Mouse (Mus musculus) testis, adult 2 months (tissue): ENCODE measurements around the gene Cdk7. TPM values are rescaled to one million over a fixed set of nuclear protein-coding genes. Genes with fewer than 3 reads are reported as not detected.

Experiments
- H3K27ac ChIP-seq: fragments of 200-500 bp; 2 replicates; pipeline ENCODE4 v1.5.1; 2012; ENCODE audit warnings: low read depth, low read length; ENCODE audit not compliant: control insufficient read depth, insufficient read depth
- H3K27me3 ChIP-seq: fragments of 200-500 bp; 2 replicates; pipeline ENCODE4 v1.6.1; 2012; ENCODE audit warnings: mild to moderate bottlenecking, low read length, moderate library complexity; ENCODE audit not compliant: control insufficient read depth, insufficient read depth
- H3K36me3 ChIP-seq: fragments of 200-500 bp; 2 replicates; pipeline ENCODE4 v1.6.1; 2012; ENCODE audit warnings: mild to moderate bottlenecking, low read length; ENCODE audit not compliant: control insufficient read depth, insufficient read depth
- H3K4me1 ChIP-seq: fragments of 200-500 bp; 2 replicates; pipeline ENCODE4 v1.6.1; 2012; ENCODE audit warnings: low read length; ENCODE audit not compliant: control insufficient read depth, insufficient read depth
- H3K4me3 ChIP-seq: fragments of 200-500 bp; 2 replicates; pipeline ENCODE4 v1.5.1; 2012; ENCODE audit warnings: low read depth, mild to moderate bottlenecking, low read length, moderate library complexity, mixed read lengths; ENCODE audit not compliant: control insufficient read depth
- CTCF ChIP-seq: fragments of 200-500 bp; IDR thresholded peaks from 2 replicates; pipeline ENCODE4 v1.5.1; 2012; ENCODE audit warnings: low read depth, mild to moderate bottlenecking, inconsistent platforms, low read length, moderate library complexity; ENCODE audit not compliant: control insufficient read depth, insufficient read depth, insufficient replicate concordance
- POLR2A ChIP-seq: fragments of 200-500 bp; IDR thresholded peaks from 2 replicates; pipeline ENCODE4 v1.6.1; 2012; ENCODE audit warnings: low read depth, mild to moderate bottlenecking, inconsistent platforms, low read length, moderate library complexity; ENCODE audit not compliant: control insufficient read depth
- polyA plus RNA-seq: library from polyadenylated mRNA; depleted of rRNA; stranded (reverse); fragments of >200 nt; gene quantifications from 2 replicates; pipeline ENCODE4 v1.2.3, GENCODE M21; 2012

The Cdk7 gene
- polyA plus RNA-seq, 1 experiment = 11.8 TPM

DNA sequence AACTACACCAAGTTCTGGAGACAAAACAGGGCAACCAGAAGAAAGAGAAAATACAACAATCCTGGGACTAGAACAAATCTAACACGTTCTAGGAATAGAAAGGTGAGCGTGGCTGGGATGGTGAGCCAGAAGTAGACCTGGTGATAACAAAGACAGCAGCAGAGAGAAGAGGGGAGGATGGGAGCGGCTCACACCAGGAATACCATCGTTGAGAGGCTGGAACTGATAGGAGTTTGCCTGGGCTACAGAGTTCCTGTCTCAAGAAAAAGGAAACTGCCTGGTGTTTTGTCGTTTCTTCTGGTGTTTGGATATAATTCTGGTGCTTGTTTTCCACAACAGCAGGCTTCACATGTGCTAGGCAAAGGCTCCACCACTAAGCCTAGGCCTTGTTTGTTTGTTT lies 2.7 kb downstream of the Cdk7 start:
- H3K4me1 ChIP-seq = no peaks in the 10 kb centered on the region
- H3K4me3 ChIP-seq = no peak overlapping the region
- no peaks in the 10 kb centered on the region for H3K27me3 ChIP-seq
- H3K36me3 ChIP-seq = no peaks in the 10 kb centered on the region; the same call in 1 of the 2 replicates
- TF ChIP-seq CTCF (no peak), POLR2A (no peak)
- no peak overlapping the region for H3K27ac ChIP-seq

DNA sequence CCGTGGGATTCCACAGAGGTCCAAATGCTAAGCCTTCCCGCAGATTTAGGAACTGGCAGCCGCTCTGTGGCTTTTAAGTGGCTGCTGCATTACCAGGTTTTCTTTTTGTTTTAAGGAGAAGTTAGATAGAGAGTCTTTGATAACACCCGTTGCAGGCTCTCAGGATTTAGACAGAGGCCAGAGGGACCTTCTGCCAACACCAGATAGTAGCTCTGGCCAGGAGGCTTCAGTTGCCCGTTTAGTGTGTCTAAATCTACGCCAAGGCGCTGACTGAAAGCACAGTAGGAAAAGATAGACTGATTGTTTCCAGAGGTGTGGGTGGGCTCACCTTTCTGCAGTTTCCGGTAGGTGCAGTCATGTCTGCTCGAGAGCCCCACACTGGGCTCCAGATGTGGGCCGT lies 5.5 kb downstream of the Cdk7 start:
- TF ChIP-seq POLR2A (no peak), CTCF (no peak)
- Histone ChIP-seq H3K4me3 (no peak overlapping the region), H3K4me1 (no peaks in the 10 kb centered on the region), H3K27me3 (no peaks in the 10 kb centered on the region), H3K27ac (no peak overlapping the region), H3K36me3 (no peaks in the 10 kb centered on the region; the same call in 1 of the 2 replicates)

DNA sequence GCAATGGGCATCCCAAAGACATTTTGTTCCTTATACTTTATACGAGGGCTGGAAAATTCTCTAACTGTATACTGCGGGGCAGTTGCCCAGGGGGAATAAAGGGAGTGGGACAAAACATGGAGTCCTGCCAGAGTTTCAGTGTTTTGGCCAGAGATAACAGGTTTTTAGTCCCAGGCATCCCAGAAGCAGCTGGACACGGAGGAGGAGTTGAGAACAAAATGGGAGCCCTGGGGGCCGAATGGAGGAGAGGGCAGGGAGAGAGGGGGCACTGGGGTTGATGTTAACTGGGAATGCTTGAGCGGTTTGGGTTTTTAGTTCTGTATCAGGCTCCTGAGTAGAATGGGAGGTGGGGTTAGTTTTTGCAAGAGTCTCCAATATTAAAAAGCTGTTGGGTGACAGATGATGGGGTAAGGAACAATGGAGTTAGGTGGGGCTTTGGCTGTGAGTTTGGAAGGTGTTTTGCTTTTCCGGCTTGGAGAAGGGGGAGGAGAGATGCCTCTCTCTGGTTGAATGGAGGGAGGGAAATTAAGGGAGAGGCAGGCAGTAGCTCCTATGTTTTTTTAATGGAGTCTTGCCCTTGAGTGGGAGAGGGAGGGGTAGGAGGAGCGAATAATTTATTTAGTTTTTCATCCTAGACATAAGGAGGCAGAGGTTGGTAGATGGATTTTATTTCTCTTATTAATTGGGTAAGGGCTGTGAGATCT lies 6.5 kb downstream of the Cdk7 start:
- Histone ChIP-seq H3K4me3 (no peak overlapping the region), H3K4me1 (no peaks in the 10 kb centered on the region), H3K36me3 (no peaks in the 10 kb centered on the region; the same call in 1 of the 2 replicates), H3K27ac (0 out of 2 replicates have a peak overlapping the region, but pooled peaks have one; percentile 13), H3K27me3 (no peaks in the 10 kb centered on the region)
- TF ChIP-seq POLR2A (no peak), CTCF (no peak)

DNA sequence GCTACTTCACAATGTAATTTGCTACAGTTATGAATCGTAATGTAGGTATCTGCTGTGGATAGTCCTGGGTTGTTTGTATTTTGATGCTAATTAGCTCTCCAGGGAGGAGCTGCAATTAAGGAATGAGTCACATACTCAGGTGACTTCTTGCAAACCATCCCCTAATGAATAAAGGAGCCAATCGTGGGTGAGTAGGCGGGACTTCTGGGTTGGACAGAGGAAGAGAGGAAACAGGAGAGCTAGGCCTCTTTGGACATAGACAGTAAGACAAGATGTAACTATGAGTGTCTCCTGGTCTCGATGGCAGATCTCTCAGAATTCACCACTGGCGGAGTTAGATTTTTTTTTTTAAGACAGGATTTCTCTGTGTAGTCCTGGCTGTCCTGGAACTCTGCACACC lies 9.1 kb downstream of the Cdk7 start:
- Histone ChIP-seq H3K27ac (no peak overlapping the region), H3K36me3 (no peaks in the 10 kb centered on the region; the same call in 1 of the 2 replicates), H3K4me1 (no peaks in the 10 kb centered on the region), H3K4me3 (no peak overlapping the region), H3K27me3 (no peaks in the 10 kb centered on the region)
- TF ChIP-seq POLR2A = no peak
- no peak for TF ChIP-seq CTCF

DNA sequence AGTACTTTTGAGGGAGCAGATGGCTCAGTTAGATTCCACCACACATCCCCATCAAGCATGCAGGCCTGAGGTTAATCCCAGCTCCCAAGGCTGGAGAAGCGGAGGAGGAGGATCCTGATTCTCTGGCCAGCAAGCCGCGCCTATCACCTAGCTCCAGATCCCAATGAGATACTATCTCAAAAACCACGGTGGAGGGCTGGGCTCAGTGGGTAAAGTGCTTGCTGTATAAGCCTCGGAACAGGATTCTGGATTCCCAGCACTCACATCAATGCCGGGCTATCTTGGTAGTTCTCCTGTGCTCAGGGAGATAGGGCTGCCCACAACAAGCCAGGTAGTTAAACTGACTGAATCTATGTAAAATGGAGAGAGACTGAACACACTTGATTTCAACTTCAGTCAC lies 15.3 kb downstream of the Cdk7 start:
- Histone ChIP-seq H3K4me1 (no peaks in the 10 kb centered on the region), H3K27ac (no peak overlapping the region), H3K4me3 (no peak overlapping the region), H3K36me3 (no peaks in the 10 kb centered on the region; the same call in 1 of the 2 replicates), H3K27me3 (no peaks in the 10 kb centered on the region)
- TF ChIP-seq POLR2A (no peak), CTCF (no peak)

DNA sequence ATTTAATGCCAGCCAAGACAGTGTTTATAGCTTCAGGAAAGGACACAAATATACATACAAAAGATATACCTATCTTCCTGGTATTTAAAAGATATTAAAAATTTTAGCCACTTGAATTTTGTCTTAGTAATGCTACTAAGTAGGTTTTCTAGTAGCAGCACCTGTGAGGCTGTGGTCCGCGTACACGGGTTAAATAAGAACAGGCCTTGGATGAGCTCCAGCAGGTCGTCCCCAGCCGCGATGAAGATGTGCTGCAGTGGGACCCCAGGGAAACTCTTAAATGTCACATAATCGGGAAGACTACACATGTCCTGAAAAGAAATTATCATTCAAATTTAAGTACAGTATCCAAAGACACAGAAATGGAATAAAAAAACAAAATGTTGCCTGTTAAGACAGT lies 24.5 kb downstream of the Cdk7 start:
- no peaks in the 10 kb centered on the region for H3K27me3 ChIP-seq

DNA sequence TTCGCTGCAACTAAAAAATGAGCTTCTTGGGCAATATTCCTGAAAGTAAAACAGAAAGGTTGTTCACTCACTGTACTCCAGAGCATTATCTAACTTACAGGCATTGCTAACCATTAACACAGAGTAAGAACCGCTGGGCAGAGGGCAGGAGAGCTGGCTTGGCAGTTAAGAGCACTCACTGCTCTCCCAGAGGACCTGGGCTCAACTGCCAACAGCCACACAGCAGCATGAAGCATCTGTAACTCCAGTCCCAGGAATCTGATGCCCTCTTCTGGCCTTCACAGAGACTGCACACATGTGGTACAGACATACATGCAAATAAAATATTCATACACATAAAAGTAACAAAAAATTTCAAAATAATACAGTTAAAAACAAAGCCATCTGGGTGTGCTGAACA lies 27.3 kb downstream of the Cdk7 start:
- H3K27me3 ChIP-seq = no peaks in the 10 kb centered on the region
- H3K36me3 ChIP-seq = peaks cover 4% of the 10 kb centered on the region
- TF ChIP-seq POLR2A (no peak), CTCF (no peak)
- no peaks in the 10 kb centered on the region for H3K4me1 ChIP-seq
- H3K4me3 ChIP-seq = no peak overlapping the region
- H3K27ac ChIP-seq = no peak overlapping the region

More for the DNA sequence above, 24.5 kb downstream of the Cdk7 start:
- no peak overlapping the region for H3K4me3 ChIP-seq
- H3K4me1 ChIP-seq = no peaks in the 10 kb centered on the region
- no peak for TF ChIP-seq POLR2A
- TF ChIP-seq CTCF = no peak
- no peak overlapping the region for H3K27ac ChIP-seq
- H3K36me3 ChIP-seq = peaks cover 4% of the 10 kb centered on the region
